Mouse (Mus musculus): Measurements from ENCODE around the gene Nprl3.
"Not testable (repeated sequence)": the region's sequence is repeated elsewhere in the genome, so short reads cannot be mapped to it uniquely, and the experiment has no call there.

The Nprl3 gene

GRCm38 (mm10) chr11:32267188-32267884, at the start of gene Nprl3:
Gene Nprl3 (minus strand): TSS chr11:32267707.
- peak; percentile 98 for DNase-seq (ENCODE audit: low read depth)

- no peak for DNase-seq (ENCODE audit: low read depth)
These were observed 48.5 kb upstream of the Nprl3 start for GRCm38 (mm10) chr11:32316009-32316408.

GRCm38 (mm10) chr11:32309928-32310327, 42.4 kb upstream of the Nprl3 start:
- DNase-seq (ENCODE audit: low read depth): no peak

DNA sequence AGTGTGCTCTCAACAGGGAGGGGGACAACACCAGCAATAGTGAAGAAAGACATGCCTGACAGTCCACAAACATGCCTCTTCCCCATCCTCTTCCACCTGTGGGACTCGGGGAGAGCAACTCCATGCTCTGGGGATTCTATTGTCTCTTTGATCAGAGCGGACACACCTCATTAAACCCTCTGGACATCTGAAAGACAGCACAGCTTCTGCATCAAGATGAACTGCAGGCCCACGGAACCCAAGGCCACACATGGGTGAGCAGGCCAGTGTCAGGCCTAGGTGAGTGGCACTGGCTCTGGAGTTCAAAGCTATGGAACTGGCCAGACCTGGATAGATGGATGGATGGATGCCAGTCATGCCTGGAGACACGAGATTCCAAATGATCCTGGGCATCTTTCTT, 41.9 kb upstream of the Nprl3 start:
- DNase-seq (ENCODE audit: low read depth): no peak

DNA sequence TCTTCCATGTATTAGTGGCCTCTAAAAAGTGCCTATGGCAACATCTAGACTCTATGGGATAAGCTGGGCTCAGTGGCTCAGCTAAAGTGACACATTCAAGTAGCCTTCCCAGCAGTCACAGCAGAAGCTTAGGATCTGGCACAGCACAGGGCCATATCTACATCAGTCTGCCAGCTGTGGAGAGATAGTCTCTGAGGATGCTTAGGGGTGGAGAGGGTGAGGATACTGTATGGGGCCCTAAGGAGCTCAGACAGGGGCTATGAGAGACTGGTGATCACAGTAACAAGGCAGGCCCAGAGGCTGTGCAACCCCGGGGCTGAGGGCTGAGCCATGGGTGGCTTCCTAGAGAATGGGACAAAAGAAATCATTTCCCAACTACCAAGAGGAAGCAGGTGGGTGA, 39.5 kb upstream of the Nprl3 start:
- no peak for DNase-seq (ENCODE audit: low read depth)

GRCm38 (mm10) chr11:32303455-32303854, 35.9 kb upstream of the Nprl3 start:
- no peak for DNase-seq (ENCODE audit: low read depth)

DNA sequence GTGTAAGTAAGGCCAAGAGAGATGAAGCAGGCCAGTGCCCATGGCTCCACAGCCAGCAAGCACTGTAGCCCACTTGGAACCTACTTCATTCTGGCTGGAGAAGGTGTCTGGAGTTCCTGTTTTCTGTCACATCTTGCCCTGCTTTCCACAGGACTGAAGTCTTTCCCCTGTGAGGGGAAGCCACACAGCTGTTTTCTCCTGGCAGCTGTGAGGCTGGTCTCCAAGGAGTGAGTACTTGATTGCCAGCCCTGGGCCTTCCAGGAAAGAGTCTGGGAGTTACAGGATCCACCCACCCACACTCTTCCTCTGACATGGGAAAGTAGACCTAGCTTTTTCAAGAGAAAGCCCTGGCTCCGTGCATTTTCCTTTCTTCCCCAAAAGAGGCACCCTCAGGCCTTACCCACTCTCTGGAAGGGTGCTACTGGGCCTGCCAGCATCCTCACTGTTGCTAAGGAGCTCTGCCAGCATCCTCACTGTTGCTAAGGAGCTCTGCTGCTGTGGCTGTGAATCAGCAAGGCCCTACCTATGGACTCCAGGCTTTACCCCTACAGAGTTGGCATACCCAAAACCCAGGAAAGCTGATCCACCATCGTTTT, 35.4 kb upstream of the Nprl3 start:
- DNase-seq (ENCODE audit: low read depth): no peak

DNA sequence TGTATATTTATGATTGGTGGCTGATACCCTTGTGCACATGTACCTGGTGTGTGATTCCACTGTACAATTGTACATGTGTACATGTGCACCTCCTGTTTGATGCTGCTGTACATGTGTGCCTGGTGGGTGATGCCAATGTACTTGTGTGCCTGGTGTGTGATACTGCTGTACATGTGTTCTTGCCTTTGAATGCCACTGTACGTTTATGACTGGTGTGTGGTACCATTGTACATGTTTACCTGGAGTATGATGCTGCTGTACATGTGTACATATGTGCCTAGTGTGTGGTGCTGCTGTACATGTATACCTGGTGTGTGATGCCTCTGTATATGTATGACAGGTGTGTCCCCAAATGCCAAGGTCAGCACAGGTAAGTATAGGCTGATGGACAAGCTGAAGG, 34.0 kb upstream of the Nprl3 start:
- DNase-seq (ENCODE audit: low read depth): no peak

DNA sequence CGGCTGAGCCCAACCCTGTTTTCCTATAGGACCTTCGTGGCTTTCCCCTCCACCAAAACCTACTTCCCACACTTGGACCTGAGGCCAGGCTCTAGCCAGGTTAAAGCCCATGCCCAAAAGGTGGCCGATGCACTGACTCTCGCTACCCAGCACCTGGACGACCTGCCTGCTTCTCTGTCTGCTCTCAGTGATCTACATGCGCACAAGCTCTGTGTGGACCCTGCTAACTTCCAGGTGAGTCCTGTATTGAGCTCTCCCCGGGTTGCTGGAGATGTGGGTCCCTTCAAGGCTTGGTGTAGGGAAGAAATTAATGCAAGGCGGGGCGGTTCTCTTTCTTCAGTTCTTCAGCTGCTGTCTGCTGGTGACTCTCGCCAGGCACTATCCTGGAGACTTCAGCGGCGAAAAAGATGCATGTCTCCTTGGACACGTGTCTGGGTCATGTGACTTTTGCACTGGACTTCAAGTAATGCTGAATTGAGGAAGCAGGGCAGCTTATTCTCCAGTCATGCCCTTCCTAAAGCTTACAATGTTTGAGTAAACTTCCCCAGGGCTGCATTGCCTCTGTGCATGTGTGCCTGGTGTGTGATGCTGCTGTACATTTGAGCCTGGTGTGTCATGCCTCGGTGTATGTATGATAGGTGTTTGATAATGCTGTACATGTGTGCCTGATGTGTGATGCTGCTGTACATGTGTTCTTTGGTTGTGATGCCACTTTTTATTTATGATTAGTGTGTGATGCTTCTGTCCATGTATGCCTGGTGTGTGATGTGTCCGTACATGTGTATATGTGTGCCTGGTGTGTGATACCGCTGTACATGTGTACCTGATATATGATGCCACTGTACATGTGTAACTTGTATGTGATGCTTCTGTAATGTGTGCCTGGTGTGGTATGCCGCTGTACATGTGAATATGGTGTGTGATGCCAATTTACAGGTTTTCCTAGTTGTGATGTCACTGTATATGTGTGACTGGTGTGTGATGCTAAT, 33.1 kb upstream of the Nprl3 start:
- no peak for DNase-seq (ENCODE audit: low read depth)

DNA sequence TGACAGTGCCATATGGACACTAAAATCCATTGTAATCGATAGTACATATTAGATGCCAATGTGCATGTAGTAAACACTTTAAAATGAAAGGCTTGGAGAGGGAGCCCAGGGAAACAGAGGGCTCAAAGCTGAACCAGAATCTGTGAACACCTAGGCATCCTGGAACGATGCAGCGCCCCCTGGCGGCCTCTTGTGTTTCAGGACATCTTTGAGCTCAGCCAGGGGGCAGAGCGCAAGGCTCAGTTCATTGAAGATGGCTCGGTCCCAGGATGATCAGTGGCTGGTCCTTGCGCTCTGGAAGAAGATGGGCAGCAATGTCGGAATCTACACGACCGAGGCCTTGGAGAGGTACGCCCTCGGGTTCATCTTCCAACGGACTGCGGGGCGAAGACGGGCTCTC, 32.4 kb upstream of the Nprl3 start, which contains the start of gene Hbq1a:
Gene Hbq1a (plus strand): TSS at position 205 of the 400 bp plus-strand sequence.
- DNase-seq (ENCODE audit: low read depth): peak; percentile 36

GRCm38 (mm10) chr11:32298532-32298918, 31.0 kb upstream of the Nprl3 start:
- no peak for DNase-seq (ENCODE audit: low read depth)

DNA sequence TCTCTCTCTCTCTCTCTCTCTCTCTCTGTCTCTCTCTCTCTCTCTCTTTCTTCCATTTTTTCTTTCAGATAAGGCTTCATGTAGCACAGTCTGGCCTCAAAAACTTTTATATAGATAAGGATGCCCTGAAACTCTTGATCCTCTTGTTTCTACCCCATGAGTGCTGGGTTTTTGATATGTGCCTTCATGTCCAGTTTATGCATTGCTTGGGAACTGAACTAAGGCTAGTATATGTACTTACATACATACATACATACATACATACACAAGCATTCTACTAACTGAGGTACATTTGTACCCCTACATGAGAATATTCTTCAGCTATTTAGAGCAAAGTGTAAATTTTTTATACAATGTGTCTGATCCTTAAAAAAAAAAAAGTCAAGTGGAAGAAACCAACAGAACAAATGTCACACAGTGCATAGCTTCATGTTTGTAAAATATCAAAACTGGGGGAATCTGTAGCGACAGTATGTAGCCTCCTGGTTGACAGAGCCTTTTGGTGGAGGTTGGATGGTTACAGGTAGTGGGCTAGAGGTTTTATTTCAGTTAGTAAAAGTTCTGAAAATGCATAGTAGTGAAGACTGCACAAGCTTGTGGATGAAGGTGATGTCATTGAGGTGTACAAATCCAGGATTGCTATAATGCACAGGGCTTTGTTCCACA, 30.5 kb upstream of the Nprl3 start:
- DNase-seq (ENCODE audit: low read depth): no peak

GRCm38 (mm10) chr11:32297417-32297816, 29.9 kb upstream of the Nprl3 start:
- DNase-seq (ENCODE audit: low read depth): not testable (repeated sequence)

- not testable (repeated sequence) for DNase-seq (ENCODE audit: low read depth)
These were observed 28.7 kb upstream of the Nprl3 start, which contains the start of gene Hba-a2 for GRCm38 (mm10) chr11:32296203-32296602. Gene Hba-a2 (plus strand): TSS chr11:32296489.

DNA sequence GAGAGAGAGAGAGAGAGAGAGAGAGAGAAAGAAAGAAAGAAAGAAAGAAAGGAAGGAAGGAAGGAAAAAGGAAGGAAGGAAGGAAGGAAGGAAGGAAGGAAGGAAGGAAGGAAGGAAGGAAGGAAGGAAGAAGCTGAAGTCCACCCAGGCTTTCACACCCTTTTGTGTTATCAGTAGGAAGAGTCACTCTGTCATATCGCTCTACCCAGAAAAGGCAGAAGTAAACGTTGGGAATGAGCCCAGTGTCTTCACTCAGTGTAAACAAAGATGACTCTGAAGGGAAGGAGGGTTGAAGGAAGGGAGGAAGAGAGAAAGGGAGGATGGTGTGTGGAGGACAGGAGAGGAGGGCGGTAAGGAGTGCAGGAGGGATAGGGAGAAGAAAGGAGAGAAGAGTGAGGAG, 26.0 kb upstream of the Nprl3 start:
- not testable (repeated sequence) for DNase-seq (ENCODE audit: low read depth)

GRCm38 (mm10) chr11:32292819-32293218, 25.3 kb upstream of the Nprl3 start:
- DNase-seq (ENCODE audit: low read depth): peak; percentile 37

- no peak for DNase-seq (ENCODE audit: low read depth)
These were observed 20.0 kb upstream of the Nprl3 start for GRCm38 (mm10) chr11:32287493-32287825.

- DNase-seq (ENCODE audit: low read depth): peak; percentile 81
These were observed 19.4 kb upstream of the Nprl3 start, which contains the start of gene Hbq1b for GRCm38 (mm10) chr11:32286695-32287492. Gene Hbq1b (plus strand): TSS chr11:32286965.

DNA sequence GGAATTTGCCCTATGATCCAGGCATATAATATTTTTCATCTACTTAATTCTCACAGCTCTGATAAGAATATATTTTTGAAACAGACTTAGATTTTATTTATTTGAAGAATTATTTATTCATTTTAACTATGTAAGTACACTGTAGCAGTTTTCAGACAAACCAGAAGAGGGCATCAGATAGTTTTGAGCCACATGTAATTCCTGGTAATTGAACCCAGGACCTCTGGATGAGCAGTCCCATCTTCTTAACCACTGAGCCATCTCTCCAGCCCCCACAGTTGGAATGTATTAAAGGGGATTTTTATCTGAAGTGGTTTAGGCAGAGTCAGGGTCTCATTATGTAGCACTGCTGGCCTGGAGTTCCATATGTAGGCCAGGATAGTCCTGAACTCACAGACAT, 18.4 kb upstream of the Nprl3 start:
- DNase-seq (ENCODE audit: low read depth): not testable (repeated sequence)

DNA sequence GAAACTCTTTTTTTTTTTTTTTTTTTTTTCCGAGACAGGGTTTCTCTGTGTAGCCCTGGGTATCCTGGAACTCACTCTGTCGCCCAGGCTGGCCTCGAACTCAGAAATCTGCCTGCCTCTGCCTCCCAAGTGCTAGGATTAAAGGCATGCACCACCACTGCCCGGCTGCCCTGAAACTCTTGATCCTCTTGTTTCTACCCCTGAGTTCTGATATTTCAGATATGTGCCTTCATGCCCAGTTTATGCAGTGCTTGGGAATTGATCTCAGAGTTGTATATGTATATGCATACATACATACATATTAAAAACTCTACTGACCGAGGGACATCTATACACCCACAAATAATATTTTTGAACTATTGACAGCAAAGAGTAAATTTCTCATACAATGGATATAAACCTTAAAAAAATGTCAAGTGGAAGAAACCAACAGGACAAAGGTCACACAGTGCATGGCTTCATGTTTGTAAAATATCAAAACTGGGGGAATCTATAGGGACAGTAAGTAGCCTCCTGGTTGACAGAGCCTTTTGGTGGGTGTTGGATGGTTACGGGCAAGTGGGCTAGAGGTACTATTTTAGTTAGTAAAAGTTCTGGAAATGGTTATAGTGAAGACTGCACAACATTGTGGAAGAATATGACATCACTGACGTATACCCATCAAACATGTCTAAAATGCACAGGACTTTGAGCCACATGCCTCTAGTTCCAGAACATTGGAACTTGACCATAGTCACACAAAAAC, 17.7 kb upstream of the Nprl3 start:
- no peak for DNase-seq (ENCODE audit: low read depth)
